Mouse (Mus musculus): ENCODE measurements around the gene Spata9.

Spata9 gene

GRCm38 (mm10) chr13:75992169-75993028 is 25.4 kb downstream of the Spata9 start:
- DNase-seq = no peak

- no peak for DNase-seq
Observed at GRCm38 (mm10) chr13:76003272-76003671, 36.3 kb downstream of the Spata9 start.

GRCm38 (mm10) chr13:76014511-76014910 is 47.6 kb downstream of the Spata9 start:
- no peak for DNase-seq

- no peak for DNase-seq
Observed at GRCm38 (mm10) chr13:76017465-76017864, 50.5 kb downstream of the Spata9 start.

GRCm38 (mm10) chr13:76017974-76018843 is 51.3 kb downstream of the Spata9 start, which contains the start of gene Rfesd:
Gene Rfesd, minus strand, starts transcription at chr13:76018719.
- peak; percentile 93 for DNase-seq

GRCm38 (mm10) chr13:76018844-76019400 is 52.0 kb downstream of the Spata9 start:
- DNase-seq = no peak

GRCm38 (mm10) chr13:76021782-76022181 is 54.8 kb downstream of the Spata9 start:
- no peak for DNase-seq

- no peak for DNase-seq
Observed at GRCm38 (mm10) chr13:76024588-76024987, 57.6 kb downstream of the Spata9 start.

- no peak for DNase-seq
Observed at GRCm38 (mm10) chr13:76042455-76042854, 75.5 kb downstream of the Spata9 start.

- no peak for DNase-seq
Observed at GRCm38 (mm10) chr13:76044971-76045370, 78.0 kb downstream of the Spata9 start.

Measured in cerebellum, adult 8-10 months (tissue).